Mouse (Mus musculus) forebrain, embryonic 16.5 days (tissue): ENCODE measurements at regions not wholly inside any gene's neighbourhood (a gene's known extent, or its start where the extent isn't known, plus 50 kb on each side); places are given as distances from the start of the nearest gene placed in this dataset.

Experiments
- ATAC-seq: fragments of 200-750 bp; cut with Nextera tagmentation; 2 replicates; pipeline ENCODE4 v1.8.0; 2017; ENCODE audit warnings: mild to moderate bottlenecking, moderate library complexity
- H3K27ac ChIP-seq: fragments of 300-500 bp; sonication (generic); 2 replicates; pipeline ENCODE4 v1.5.1; 2014; ENCODE audit warnings: low read length, control low read depth
- H3K27me3 ChIP-seq: fragments of 300-500 bp; sonication (generic); replicated peaks from 2 replicates; pipeline ENCODE4 v1.6.1; 2014; ENCODE audit warnings: low read length; ENCODE audit not compliant: control insufficient read depth, insufficient read depth
- H3K36me3 ChIP-seq: fragments of 300-500 bp; sonication (generic); 2 replicates; pipeline ENCODE4 v1.6.1; 2014; ENCODE audit not compliant: control insufficient read depth, insufficient read depth
- H3K4me1 ChIP-seq: fragments of 300-500 bp; sonication (generic); replicated peaks from 2 replicates; pipeline ENCODE4 v1.6.1; 2014; ENCODE audit warnings: low read length; ENCODE audit not compliant: control insufficient read depth, insufficient read depth
- H3K4me2 ChIP-seq: fragments of 300-500 bp; sonication (generic); 2 replicates; pipeline ENCODE4 v1.6.1; 2014; ENCODE audit warnings: mild to moderate bottlenecking, low read length, control low read depth
- H3K4me3 ChIP-seq: fragments of 300-500 bp; sonication (generic); replicated peaks from 2 replicates; pipeline ENCODE4 v1.5.1; 2014; ENCODE audit warnings: mild to moderate bottlenecking, low read length, control low read depth
- H3K9ac ChIP-seq: fragments of 300-500 bp; sonication (generic); replicated peaks from 2 replicates; pipeline ENCODE4 v1.6.1; 2014; ENCODE audit warnings: low read depth, low read length, control low read depth
- H3K9me3 ChIP-seq: fragments of 300-500 bp; sonication (generic); 2 replicates; pipeline ENCODE4 v1.6.1; 2016; ENCODE audit warnings: low read length; ENCODE audit not compliant: control insufficient read depth
- WGBS: fragments of 180-500 bp; shearing (Covaris S2); extraction: QIAGEN DNeasy Blood & Tissue Kit; methylation state at CpG from one replicate; pipeline ENCODE4 v1.1.7; 2014; 5-methylcytosine and 5-hydroxymethylcytosine counted together

- Histone ChIP-seq H3K9ac (no peak overlapping the region), H3K9me3 (no peaks in the 10 kb centered on the region), H3K4me3 (no peak overlapping the region), H3K4me1 (no peaks in the 10 kb centered on the region), H3K27ac (no peak overlapping the region), H3K4me2 (no peak overlapping the region), H3K27me3 (no peaks in the 10 kb centered on the region), H3K36me3 (no peaks in the 10 kb centered on the region)
- ATAC-seq: no peak
- 84% methylated on average over 2 of the region's 2 CpGs for WGBS
Observed at GRCm38 (mm10) chr5:12948472-12948871, 176.7 kb upstream of the Sema3a start.

- H3K4me2 ChIP-seq: no peak overlapping the region
- no peak overlapping the region for H3K27ac ChIP-seq
- no peaks in the 10 kb centered on the region for H3K9me3 ChIP-seq
- H3K36me3 ChIP-seq: no peaks in the 10 kb centered on the region
- H3K9ac ChIP-seq: no peak overlapping the region
- no peaks in the 10 kb centered on the region for H3K4me1 ChIP-seq
- no peak overlapping the region for H3K4me3 ChIP-seq
- H3K27me3 ChIP-seq: no peaks in the 10 kb centered on the region
- no peak for ATAC-seq
- WGBS: 44% methylated on average over 5 of the region's 5 CpGs
Observed at GRCm38 (mm10) chr5:12970987-12971386, 154.2 kb upstream of the Sema3a start.

- WGBS: 69% methylated on average over 3 of the region's 3 CpGs
- no peaks in the 10 kb centered on the region for H3K27me3 ChIP-seq
Observed at GRCm38 (mm10) chr5:12973701-12974100, 151.5 kb upstream of the Sema3a start.

DNA sequence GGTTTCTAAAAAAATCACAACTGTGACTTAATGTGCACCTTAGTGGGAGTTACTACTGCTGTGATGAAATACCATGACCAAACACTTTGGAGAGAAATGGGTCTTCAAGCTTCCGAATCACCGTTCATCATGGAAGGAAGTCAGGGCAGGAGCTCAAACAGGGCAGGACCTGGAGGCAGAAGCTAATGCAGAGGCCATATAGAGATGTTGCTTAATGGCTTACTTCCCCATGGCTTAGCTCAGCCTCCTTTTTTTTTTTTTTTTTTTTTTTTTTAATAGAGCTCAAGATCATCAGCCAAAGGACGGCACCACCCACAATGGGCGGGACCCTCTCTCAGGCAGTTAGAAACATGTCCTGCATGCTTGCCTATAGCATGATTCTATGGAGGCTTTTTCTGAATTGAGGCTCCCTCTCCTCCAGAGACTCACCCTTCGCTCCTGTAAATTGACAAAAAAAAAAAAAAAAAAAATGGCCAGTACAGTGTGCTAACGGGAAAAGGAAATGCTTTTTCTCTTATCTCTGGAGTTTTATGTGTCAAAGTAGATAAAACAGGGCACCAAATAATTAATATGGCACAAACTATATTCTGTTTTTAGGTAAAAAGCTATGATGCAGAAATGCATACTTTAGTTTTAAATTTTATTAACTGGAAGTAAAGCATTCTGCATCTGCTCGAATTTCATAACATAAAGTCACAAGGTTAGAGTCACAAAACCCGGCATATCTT, 149.0 kb upstream of the Sema3a start:
- Histone ChIP-seq H3K27ac (no peak overlapping the region), H3K4me3 (no peak overlapping the region), H3K36me3 (no peaks in the 10 kb centered on the region), H3K4me1 (no peaks in the 10 kb centered on the region), H3K9ac (no peak overlapping the region), H3K27me3 (no peaks in the 10 kb centered on the region), H3K9me3 (no peaks in the 10 kb centered on the region), H3K4me2 (no peak overlapping the region)
- 91% methylated on average over 8 of the region's 8 CpGs for WGBS
- no peak for ATAC-seq

More at GRCm38 (mm10) chr5:12973701-12974100, 151.5 kb upstream of the Sema3a start:
- Histone ChIP-seq H3K4me1 (no peaks in the 10 kb centered on the region), H3K9ac (no peak overlapping the region), H3K4me3 (no peak overlapping the region), H3K9me3 (no peaks in the 10 kb centered on the region), H3K27ac (no peak overlapping the region), H3K36me3 (no peaks in the 10 kb centered on the region), H3K4me2 (no peak overlapping the region)
- no peak for ATAC-seq

DNA sequence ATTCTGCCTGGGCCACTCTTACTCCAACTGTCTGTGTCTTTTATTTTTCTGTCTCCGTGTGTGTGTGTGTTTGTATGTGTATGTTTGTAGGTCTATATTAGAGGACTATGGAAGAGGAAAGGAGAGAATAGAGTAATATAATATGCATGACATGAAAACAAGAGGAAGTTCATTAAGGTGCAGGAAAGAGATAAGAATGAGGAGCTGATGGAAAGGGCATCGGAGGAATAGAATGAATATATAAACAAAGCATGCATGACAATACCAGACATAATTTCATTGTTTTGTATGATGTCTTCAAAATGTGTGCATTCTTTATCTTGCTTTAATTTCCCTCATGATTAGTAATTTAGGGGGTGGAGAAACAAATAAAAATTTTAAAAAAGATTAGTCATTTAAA, 147.3 kb upstream of the Sema3a start:
- no peaks in the 10 kb centered on the region for H3K9me3 ChIP-seq
- no peak overlapping the region for H3K4me3 ChIP-seq
- H3K27ac ChIP-seq: no peak overlapping the region
- H3K9ac ChIP-seq: no peak overlapping the region
- no peaks in the 10 kb centered on the region for H3K36me3 ChIP-seq
- no peak overlapping the region for H3K4me2 ChIP-seq
- no peaks in the 10 kb centered on the region for H3K27me3 ChIP-seq
- no peaks in the 10 kb centered on the region for H3K4me1 ChIP-seq
- WGBS: 83% methylated on average over 2 of the region's 2 CpGs
- ATAC-seq: no peak

- no peaks in the 10 kb centered on the region for H3K36me3 ChIP-seq
- no peak overlapping the region for H3K4me2 ChIP-seq
- no peaks in the 10 kb centered on the region for H3K4me1 ChIP-seq
- 98% methylated on average over 1 of the region's 1 CpGs for WGBS
- no peak overlapping the region for H3K27ac ChIP-seq
- no peak overlapping the region for H3K4me3 ChIP-seq
- no peaks in the 10 kb centered on the region for H3K27me3 ChIP-seq
- H3K9me3 ChIP-seq: no peaks in the 10 kb centered on the region
- H3K9ac ChIP-seq: no peak overlapping the region
- ATAC-seq: no peak
Observed at GRCm38 (mm10) chr5:12993826-12994225, 131.4 kb upstream of the Sema3a start.

DNA sequence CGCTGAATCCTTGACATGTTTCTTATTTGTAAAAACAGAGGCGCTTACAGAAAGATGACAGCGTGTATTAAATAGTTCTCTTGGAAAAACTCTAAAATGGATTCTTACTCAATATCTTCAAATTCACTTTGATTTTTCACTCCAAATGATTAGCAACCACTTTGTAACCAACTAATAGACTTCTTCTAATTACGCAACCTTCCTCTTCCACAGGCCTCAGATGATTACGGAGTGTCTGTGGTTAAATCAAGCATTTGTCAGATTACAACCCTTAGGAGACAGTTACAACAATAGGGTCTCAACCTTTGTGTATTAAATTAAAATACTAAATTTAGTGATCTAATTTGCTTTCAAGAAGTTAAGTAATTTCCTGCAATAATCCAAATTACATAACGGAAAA, 127.8 kb upstream of the Sema3a start:
- Histone ChIP-seq H3K27ac (no peak overlapping the region), H3K4me2 (no peak overlapping the region), H3K4me1 (no peaks in the 10 kb centered on the region), H3K4me3 (no peak overlapping the region), H3K27me3 (no peaks in the 10 kb centered on the region), H3K36me3 (no peaks in the 10 kb centered on the region), H3K9me3 (no peaks in the 10 kb centered on the region), H3K9ac (no peak overlapping the region)
- no peak for ATAC-seq
- 82% methylated on average over 6 of the region's 6 CpGs for WGBS

DNA sequence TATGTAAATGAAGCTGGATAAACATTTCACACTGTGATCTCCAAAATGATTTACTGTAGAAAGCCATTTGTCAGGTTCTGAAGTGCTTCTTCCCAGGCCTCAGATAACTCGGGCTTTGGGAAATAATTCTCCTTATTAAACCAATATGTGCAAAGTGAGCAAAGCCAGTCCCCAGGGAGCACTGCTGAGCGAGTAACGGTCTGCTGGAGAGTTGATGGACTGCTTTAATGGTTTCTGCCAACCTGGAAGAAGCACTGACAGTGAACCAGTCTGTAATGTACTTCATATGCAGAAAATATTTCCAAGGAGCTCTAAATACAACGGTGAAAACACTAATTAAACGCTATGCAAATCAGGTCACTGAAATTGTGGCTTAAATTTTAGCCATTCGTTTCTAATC, 118.1 kb upstream of the Sema3a start:
- no peak overlapping the region for H3K4me3 ChIP-seq
- 66% methylated on average over 6 of the region's 6 CpGs for WGBS
- no peak for ATAC-seq
- H3K9ac ChIP-seq: no peak overlapping the region
- no peaks in the 10 kb centered on the region for H3K4me1 ChIP-seq
- no peak overlapping the region for H3K4me2 ChIP-seq
- no peaks in the 10 kb centered on the region for H3K36me3 ChIP-seq
- H3K9me3 ChIP-seq: no peaks in the 10 kb centered on the region
- no peaks in the 10 kb centered on the region for H3K27me3 ChIP-seq
- no peak overlapping the region for H3K27ac ChIP-seq

DNA sequence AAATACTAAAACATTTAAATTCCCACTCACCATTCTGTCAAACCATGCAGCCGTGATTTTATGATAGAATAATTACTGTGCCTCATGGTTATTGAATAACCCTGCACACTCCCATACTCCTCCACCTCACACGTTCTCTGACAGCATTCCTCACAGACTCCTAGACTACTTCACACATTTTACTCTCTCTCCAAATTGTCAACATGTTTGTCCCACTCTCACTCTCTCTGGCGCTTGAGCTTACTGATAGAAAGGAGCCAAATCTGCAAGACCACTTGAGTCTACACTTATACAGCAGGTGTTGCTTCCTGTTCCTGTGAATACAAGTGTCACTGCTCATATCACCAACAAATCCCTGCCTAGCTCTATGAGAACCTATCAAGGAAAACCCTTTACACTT, 102.9 kb upstream of the Sema3a start:
- peak; percentile 59; the same call in 1 of the 2 replicates for ATAC-seq
- no peaks in the 10 kb centered on the region for H3K4me1 ChIP-seq
- no peak overlapping the region for H3K27ac ChIP-seq
- H3K27me3 ChIP-seq: no peaks in the 10 kb centered on the region
- H3K4me3 ChIP-seq: no peak overlapping the region
- WGBS: 57% methylated on average over 3 of the region's 3 CpGs
- H3K36me3 ChIP-seq: no peaks in the 10 kb centered on the region
- no peaks in the 10 kb centered on the region for H3K9me3 ChIP-seq
- H3K9ac ChIP-seq: no peak overlapping the region
- H3K4me2 ChIP-seq: no peak overlapping the region

DNA sequence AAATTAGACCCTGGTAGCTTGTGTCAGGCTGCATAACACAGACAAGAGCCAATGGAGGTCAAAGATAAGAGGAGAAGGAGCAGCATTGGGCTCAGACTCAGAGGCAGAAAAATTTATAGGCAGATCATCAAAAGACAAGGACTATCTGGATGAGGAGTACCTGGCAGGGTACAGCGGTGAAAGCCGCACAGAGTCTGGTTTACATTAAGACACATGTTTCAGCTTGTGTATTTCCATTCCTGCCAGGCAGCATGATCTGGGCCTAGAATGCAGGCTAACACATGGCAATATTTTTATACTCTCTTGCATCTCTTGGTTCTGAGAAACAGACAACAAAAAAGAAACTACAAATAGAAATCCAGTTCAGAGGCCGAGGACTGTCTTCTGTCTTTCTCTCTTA, 91.9 kb upstream of the Sema3a start:
- 90% methylated on average over 3 of the region's 3 CpGs for WGBS
- no peak overlapping the region for H3K4me3 ChIP-seq
- no peak for ATAC-seq
- no peak overlapping the region for H3K4me2 ChIP-seq
- no peaks in the 10 kb centered on the region for H3K27me3 ChIP-seq
- no peak overlapping the region for H3K27ac ChIP-seq
- no peaks in the 10 kb centered on the region for H3K4me1 ChIP-seq
- no peaks in the 10 kb centered on the region for H3K36me3 ChIP-seq
- H3K9ac ChIP-seq: no peak overlapping the region
- H3K9me3 ChIP-seq: no peaks in the 10 kb centered on the region
